Mouse (Mus musculus) small intestine, adult 2 months (tissue): ENCODE data around the gene Usp18. TPM values are rescaled to one million over a fixed set of nuclear protein-coding genes. Genes with fewer than 3 reads are reported as not detected.

ENCODE experiments used
- H3K27ac ChIP-seq: fragments of 200-500 bp; 2 replicates; pipeline ENCODE4 v1.5.1; 2012; ENCODE audit warnings: low read depth, low read length, control low read depth, inconsistent platforms; ENCODE audit not compliant: insufficient read depth
- H3K27me3 ChIP-seq: fragments of 200-500 bp; 2 replicates; pipeline ENCODE4 v1.6.1; 2012; ENCODE audit warnings: mild to moderate bottlenecking, moderate library complexity, low read length, inconsistent platforms; ENCODE audit not compliant: control insufficient read depth, insufficient read depth
- H3K36me3 ChIP-seq: fragments of 200-500 bp; 2 replicates; pipeline ENCODE4 v1.6.1; 2012; ENCODE audit warnings: mild to moderate bottlenecking, low read length, control low read depth, inconsistent platforms; ENCODE audit not compliant: control insufficient read depth, insufficient read depth
- H3K4me1 ChIP-seq: fragments of 200-500 bp; 2 replicates; pipeline ENCODE4 v1.6.1; 2012; ENCODE audit warnings: low read length, inconsistent platforms, mixed read lengths; ENCODE audit not compliant: control insufficient read depth, insufficient read depth, insufficient read length
- H3K4me3 ChIP-seq: fragments of 200-500 bp; 2 replicates; pipeline ENCODE4 v1.5.1; 2012; ENCODE audit warnings: low read depth, mild to moderate bottlenecking, control low read depth, inconsistent platforms, low read length, moderate library complexity
- CTCF ChIP-seq: fragments of 200-500 bp; IDR thresholded peaks from 2 replicates; pipeline ENCODE4 v1.5.1; 2012; ENCODE audit warnings: low read depth, mild to moderate bottlenecking, control low read depth, inconsistent platforms, low read length, moderate library complexity, mixed read lengths; ENCODE audit not compliant: insufficient replicate concordance, insufficient read length; ENCODE audit errors: extremely low read depth
- POLR2A ChIP-seq: fragments of 200-500 bp; IDR thresholded peaks from 2 replicates; pipeline ENCODE4 v1.6.1; 2012; ENCODE audit warnings: low read depth, mild to moderate bottlenecking, control low read depth, inconsistent platforms, low read length, moderate library complexity
- WGBS: fragments of 180-500 bp; shearing (Covaris S2); methylation state at CpG from one replicate; pipeline ENCODE4 v1.1.7; 2018; 5-methylcytosine and 5-hydroxymethylcytosine counted together
- polyA plus RNA-seq: library from polyadenylated mRNA; depleted of rRNA; stranded (reverse); fragments of >200 nt; gene quantifications from 2 replicates; pipeline ENCODE4 v1.2.3, GENCODE M21; 2012

Gene Usp18
- polyA plus RNA-seq, 1 experiment = 16.9 TPM

DNA sequence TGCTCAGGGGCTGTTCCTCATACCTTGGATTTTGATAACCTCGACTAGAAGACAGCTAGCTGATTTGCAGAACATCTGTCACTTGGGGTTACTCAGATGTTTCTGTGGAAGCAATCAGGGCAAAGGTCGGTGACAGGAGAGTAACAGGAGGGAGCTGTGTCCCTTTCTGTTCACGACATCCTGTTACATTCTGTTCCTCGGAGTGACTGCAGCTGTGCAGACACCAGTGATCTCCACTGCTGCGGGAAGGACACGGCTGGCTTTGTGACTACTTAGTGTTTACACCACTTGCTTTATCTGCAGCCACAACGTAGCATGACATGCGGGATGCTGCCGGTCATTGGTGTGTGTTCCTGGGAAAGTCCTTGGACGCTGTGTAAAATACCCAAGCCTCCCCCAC, 2.5 kb upstream of the Usp18 start:
- Histone ChIP-seq H3K4me3 (peak overlapping the region; percentile 21), H3K36me3 (no peaks in the 10 kb centered on the region), H3K27me3 (no peaks in the 10 kb centered on the region), H3K27ac (no peak overlapping the region), H3K4me1 (peaks cover 12% of the 10 kb centered on the region; the same call in 1 of the 2 replicates)
- TF ChIP-seq CTCF (no peak), POLR2A (no peak)
- WGBS = 29% methylated on average over 10 of the region's 10 CpGs

GRCm38 (mm10) chr6:121246037-121246361, 293 bp downstream of the Usp18 start:
- Histone ChIP-seq H3K36me3 (no peaks in the 10 kb centered on the region), H3K4me3 (peak overlapping the region; percentile 69), H3K4me1 (peaks cover 12% of the 10 kb centered on the region; the same call in 1 of the 2 replicates), H3K27ac (peak overlapping the region; percentile 51), H3K27me3 (no peaks in the 10 kb centered on the region)
- TF ChIP-seq CTCF = no peak
- no peak for TF ChIP-seq POLR2A
- 3% methylated on average over 4 of the region's 4 CpGs for WGBS

- 0 out of 2 replicates have a peak, but pooled peaks cover 8% of the 10 kb centered on the region for H3K36me3 ChIP-seq
- H3K4me1 ChIP-seq = peaks cover 8% of the 10 kb centered on the region
- TF ChIP-seq CTCF (no peak), POLR2A (no peak)
- WGBS = 63% methylated on average over 1 of the region's 1 CpGs
- H3K27me3 ChIP-seq = no peaks in the 10 kb centered on the region
- no peak overlapping the region for H3K27ac ChIP-seq
- H3K4me3 ChIP-seq = no peak overlapping the region
Measured at GRCm38 (mm10) chr6:121250406-121250805, 4.7 kb downstream of the Usp18 start.

DNA sequence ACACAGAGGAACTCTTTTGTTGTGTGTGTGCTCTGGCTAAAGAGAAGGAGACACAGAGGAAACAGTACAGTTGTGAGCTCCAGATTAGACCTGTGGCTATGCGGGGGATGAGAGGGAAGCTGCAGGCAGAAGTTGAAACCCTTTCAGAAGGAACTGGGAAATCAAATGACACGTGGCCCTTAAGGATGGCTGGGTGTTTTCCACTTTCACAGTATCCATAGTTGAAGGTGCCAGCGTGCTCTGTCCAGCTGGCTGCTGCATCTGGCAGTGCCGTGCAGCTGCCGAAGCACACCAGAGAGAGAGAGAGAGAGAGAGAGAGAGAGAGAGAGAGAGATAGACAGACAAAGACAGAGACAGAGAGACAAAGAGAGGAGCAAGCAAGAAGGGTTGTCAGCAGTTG, 5.5 kb downstream of the Usp18 start:
- Histone ChIP-seq H3K27ac (no peak overlapping the region), H3K27me3 (no peaks in the 10 kb centered on the region), H3K36me3 (0 out of 2 replicates have a peak, but pooled peaks cover 8% of the 10 kb centered on the region), H3K4me1 (peaks cover 8% of the 10 kb centered on the region), H3K4me3 (no peak overlapping the region)
- TF ChIP-seq POLR2A (no peak), CTCF (no peak)
- WGBS = 59% methylated on average over 5 of the region's 5 CpGs

DNA sequence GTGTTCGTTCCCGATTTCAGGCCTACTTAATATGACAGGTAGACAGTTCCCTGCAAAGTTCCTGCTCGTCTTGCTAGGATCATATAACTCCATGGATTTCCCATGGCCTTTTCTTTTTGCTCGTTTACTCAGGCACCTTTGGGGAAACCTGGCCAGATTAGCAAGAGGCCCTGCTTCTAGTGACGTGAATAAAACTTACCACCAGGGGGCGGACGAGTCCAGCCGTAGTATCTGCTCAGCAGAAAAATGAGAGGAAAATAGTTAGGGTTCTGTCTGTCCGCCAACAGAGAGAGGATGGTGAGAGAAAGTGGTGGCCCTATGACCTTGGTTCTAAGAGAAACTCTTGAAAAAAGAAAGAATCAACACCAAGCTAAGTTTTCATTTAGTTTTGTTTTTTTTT, 14.8 kb downstream of the Usp18 start:
- Histone ChIP-seq H3K4me1 (no peaks in the 10 kb centered on the region), H3K4me3 (no peak overlapping the region), H3K27me3 (no peaks in the 10 kb centered on the region), H3K36me3 (peaks cover 12% of the 10 kb centered on the region), H3K27ac (no peak overlapping the region)
- TF ChIP-seq CTCF (peak; percentile 71; the same call in 1 of the 2 replicates), POLR2A (no peak)
- WGBS = 25% methylated on average over 9 of the region's 9 CpGs

DNA sequence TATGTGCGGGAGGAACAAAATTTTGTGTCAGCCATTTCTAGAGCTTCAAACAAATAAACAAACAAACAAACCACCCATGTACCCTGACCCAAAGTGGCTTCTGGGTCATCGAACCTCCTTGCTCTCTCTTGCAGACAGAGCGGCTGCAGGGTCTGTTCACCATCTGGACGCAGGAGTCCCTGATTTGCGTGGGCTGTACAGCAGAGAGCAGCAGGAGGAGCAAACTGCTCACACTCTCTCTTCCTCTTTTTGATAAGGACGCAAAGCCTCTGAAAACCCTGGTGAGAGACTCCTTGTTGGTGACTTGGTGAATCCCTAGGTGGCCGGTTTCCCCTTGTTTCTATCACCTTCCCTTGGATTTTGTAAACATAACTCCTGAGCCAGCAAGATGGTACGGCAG, 15.5 kb downstream of the Usp18 start:
- no peak overlapping the region for H3K4me3 ChIP-seq
- H3K4me1 ChIP-seq = no peaks in the 10 kb centered on the region
- no peak overlapping the region for H3K27ac ChIP-seq
- H3K27me3 ChIP-seq = no peaks in the 10 kb centered on the region
- no peak for TF ChIP-seq POLR2A
- no peak for TF ChIP-seq CTCF
- 78% methylated on average over 8 of the region's 8 CpGs for WGBS
- peaks cover 14% of the 10 kb centered on the region for H3K36me3 ChIP-seq

- TF ChIP-seq CTCF (no peak), POLR2A (no peak)
- H3K27ac ChIP-seq = no peak overlapping the region
- no peaks in the 10 kb centered on the region for H3K27me3 ChIP-seq
- H3K4me3 ChIP-seq = no peak overlapping the region
- no peaks in the 10 kb centered on the region for H3K4me1 ChIP-seq
- H3K36me3 ChIP-seq = peaks cover 14% of the 10 kb centered on the region
- WGBS = 91% methylated on average over 10 of the region's 10 CpGs
Measured at GRCm38 (mm10) chr6:121262004-121262403, 16.3 kb downstream of the Usp18 start.

GRCm38 (mm10) chr6:121262496-121262895, 16.8 kb downstream of the Usp18 start:
- H3K27me3 ChIP-seq = no peaks in the 10 kb centered on the region
- peaks cover 14% of the 10 kb centered on the region for H3K36me3 ChIP-seq
- TF ChIP-seq POLR2A = no peak
- no peak for TF ChIP-seq CTCF
- H3K4me3 ChIP-seq = no peak overlapping the region
- WGBS = 88% methylated on average over 11 of the region's 11 CpGs
- no peaks in the 10 kb centered on the region for H3K4me1 ChIP-seq
- H3K27ac ChIP-seq = no peak overlapping the region
